Mouse (Mus musculus): Measurements from ENCODE around the gene Plekhh2.
"Not testable (repeated sequence)": the region's sequence is repeated elsewhere in the genome, so short reads cannot be mapped to it uniquely, and the experiment has no call there.

The Plekhh2 gene

GRCm38 (mm10) chr17:84534632-84535031 is 22.9 kb downstream of the Plekhh2 start:
- Histone ChIP-seq H3K36me3 (ENCODE audit: control insufficient read depth, insufficient read depth, low read length, poor library complexity, severe bottlenecking) (no peaks in the 10 kb centered on the region), H3K27me3 (ENCODE audit: control insufficient read depth, insufficient read depth, low read length, poor library complexity, severe bottlenecking) (no peaks in the 10 kb centered on the region; the same call in 1 of the 2 replicates)
- DNase-seq (ENCODE audit: low read depth, low spot score) = no peak

GRCm38 (mm10) chr17:84535226-84535625 is 23.5 kb downstream of the Plekhh2 start:
- DNase-seq (ENCODE audit: low read depth, low spot score) = no peak
- Histone ChIP-seq H3K36me3 (ENCODE audit: control insufficient read depth, insufficient read depth, low read length, poor library complexity, severe bottlenecking) (no peaks in the 10 kb centered on the region), H3K27me3 (ENCODE audit: control insufficient read depth, insufficient read depth, low read length, poor library complexity, severe bottlenecking) (no peaks in the 10 kb centered on the region; the same call in 1 of the 2 replicates)

DNA sequence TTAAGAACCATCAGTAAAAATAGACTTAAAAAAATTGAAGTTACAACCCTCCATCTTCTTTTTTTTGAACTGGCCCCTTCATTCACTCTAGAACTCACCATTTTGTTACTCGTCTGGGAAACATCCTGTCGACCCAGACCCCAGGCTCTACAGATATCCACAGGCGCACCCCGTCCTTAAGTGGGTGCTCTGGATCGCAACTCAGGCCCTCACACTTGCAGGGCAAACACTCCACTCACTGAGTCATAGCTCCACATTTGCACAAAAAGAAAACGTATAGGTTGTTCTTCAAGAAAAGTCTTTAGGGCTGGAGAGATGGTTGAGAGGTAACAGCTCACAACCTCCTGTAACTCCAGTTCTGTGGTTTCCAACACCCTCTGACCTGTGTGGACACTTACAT is 25.6 kb downstream of the Plekhh2 start:
- Histone ChIP-seq H3K27me3 (ENCODE audit: control insufficient read depth, insufficient read depth, low read length, poor library complexity, severe bottlenecking) (no peaks in the 10 kb centered on the region; the same call in 1 of the 2 replicates), H3K36me3 (ENCODE audit: control insufficient read depth, insufficient read depth, low read length, poor library complexity, severe bottlenecking) (no peaks in the 10 kb centered on the region)
- DNase-seq (ENCODE audit: low read depth, low spot score) = no peak

DNA sequence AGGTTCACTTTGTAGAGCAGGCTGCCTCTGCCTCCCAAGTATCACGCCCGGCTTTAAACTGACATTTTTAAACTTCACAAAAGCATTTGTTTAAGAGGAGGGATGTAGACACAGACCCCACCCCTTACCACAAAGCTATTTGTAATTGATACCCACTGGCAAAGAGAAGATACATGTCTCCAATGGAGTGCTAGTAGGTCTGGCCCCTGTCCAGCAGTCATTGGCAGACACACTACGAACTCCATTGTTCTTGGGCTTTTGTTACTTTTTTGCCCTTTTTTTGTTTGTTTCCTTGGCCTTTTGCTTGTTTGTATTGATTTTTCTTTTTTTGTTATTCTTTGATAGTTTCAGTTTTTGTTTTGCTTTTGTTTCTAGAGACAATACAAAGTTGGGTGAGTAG is 26.3 kb downstream of the Plekhh2 start:
- DNase-seq (ENCODE audit: low read depth, low spot score) = no peak

GRCm38 (mm10) chr17:84540603-84541002 is 28.9 kb downstream of the Plekhh2 start:
- Histone ChIP-seq H3K36me3 (ENCODE audit: control insufficient read depth, insufficient read depth, low read length, poor library complexity, severe bottlenecking) (no peaks in the 10 kb centered on the region), H3K27me3 (ENCODE audit: control insufficient read depth, insufficient read depth, low read length, poor library complexity, severe bottlenecking) (no peaks in the 10 kb centered on the region)
- DNase-seq (ENCODE audit: low read depth, low spot score) = no peak

More for the DNA sequence above, 26.3 kb downstream of the Plekhh2 start:
- H3K36me3 ChIP-seq (ENCODE audit: control insufficient read depth, insufficient read depth, low read length, poor library complexity, severe bottlenecking) = no peaks in the 10 kb centered on the region
- no peaks in the 10 kb centered on the region; the same call in 1 of the 2 replicates for H3K27me3 ChIP-seq (ENCODE audit: control insufficient read depth, insufficient read depth, low read length, poor library complexity, severe bottlenecking)

- Histone ChIP-seq H3K27me3 (ENCODE audit: control insufficient read depth, insufficient read depth, low read length, poor library complexity, severe bottlenecking) (no peaks in the 10 kb centered on the region), H3K36me3 (ENCODE audit: control insufficient read depth, insufficient read depth, low read length, poor library complexity, severe bottlenecking) (no peaks in the 10 kb centered on the region)
- DNase-seq (ENCODE audit: low read depth, low spot score) = no peak
These were observed 39.5 kb downstream of the Plekhh2 start for GRCm38 (mm10) chr17:84550902-84551877.

DNA sequence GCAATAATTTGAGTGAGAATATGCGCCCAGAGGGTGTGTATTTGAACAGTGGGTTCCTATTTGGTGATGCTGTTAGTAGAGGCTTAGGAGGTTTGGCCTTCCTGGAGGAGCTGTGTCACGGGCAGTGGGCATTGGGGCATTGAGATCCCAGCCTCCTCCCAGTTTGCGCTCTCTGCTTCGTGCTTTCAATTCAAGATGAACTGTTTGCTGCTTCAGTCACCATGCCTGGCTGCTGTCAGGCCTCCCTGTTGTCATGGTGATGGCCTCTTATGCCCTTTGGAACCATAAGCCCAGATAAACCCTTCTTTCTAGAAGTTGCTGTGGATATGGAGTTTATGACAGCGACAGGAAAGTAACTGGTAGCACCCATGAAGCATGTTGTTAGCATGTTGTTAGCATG is 40.5 kb downstream of the Plekhh2 start:
- DNase-seq (ENCODE audit: low read depth, low spot score) = no peak
- Histone ChIP-seq H3K36me3 (ENCODE audit: control insufficient read depth, insufficient read depth, low read length, poor library complexity, severe bottlenecking) (no peaks in the 10 kb centered on the region), H3K27me3 (ENCODE audit: control insufficient read depth, insufficient read depth, low read length, poor library complexity, severe bottlenecking) (no peaks in the 10 kb centered on the region)

DNA sequence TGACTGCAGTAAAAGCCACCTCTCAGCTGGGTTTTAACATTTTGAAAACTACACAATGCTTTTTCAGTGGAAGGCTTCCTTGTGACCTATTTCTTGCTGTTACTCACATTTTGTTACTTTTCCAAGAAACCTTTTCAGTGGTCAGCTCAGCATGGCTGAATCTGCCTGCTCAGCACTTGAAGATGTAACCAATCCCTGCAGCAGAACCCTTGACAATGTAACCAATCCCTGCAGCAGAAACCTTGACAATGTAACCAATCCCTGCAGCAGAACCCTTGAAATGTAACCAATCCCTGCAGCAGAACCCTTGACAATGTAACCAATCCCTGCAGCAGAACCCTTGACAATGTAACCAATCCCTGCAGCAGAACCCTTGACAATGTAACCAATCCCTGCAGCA is 52.6 kb downstream of the Plekhh2 start:
- DNase-seq (ENCODE audit: low read depth, low spot score); H3K36me3 ChIP-seq (ENCODE audit: control insufficient read depth, insufficient read depth, low read length, poor library complexity, severe bottlenecking); H3K27me3 ChIP-seq (ENCODE audit: control insufficient read depth, insufficient read depth, low read length, poor library complexity, severe bottlenecking): not testable (repeated sequence)

- Histone ChIP-seq H3K36me3 (ENCODE audit: control insufficient read depth, insufficient read depth, low read length, poor library complexity, severe bottlenecking) (no peaks in the 10 kb centered on the region), H3K27me3 (ENCODE audit: control insufficient read depth, insufficient read depth, low read length, poor library complexity, severe bottlenecking) (no peaks in the 10 kb centered on the region)
- DNase-seq (ENCODE audit: low read depth, low spot score) = no peak
These were observed 54.1 kb downstream of the Plekhh2 start for GRCm38 (mm10) chr17:84565762-84566161.

DNA sequence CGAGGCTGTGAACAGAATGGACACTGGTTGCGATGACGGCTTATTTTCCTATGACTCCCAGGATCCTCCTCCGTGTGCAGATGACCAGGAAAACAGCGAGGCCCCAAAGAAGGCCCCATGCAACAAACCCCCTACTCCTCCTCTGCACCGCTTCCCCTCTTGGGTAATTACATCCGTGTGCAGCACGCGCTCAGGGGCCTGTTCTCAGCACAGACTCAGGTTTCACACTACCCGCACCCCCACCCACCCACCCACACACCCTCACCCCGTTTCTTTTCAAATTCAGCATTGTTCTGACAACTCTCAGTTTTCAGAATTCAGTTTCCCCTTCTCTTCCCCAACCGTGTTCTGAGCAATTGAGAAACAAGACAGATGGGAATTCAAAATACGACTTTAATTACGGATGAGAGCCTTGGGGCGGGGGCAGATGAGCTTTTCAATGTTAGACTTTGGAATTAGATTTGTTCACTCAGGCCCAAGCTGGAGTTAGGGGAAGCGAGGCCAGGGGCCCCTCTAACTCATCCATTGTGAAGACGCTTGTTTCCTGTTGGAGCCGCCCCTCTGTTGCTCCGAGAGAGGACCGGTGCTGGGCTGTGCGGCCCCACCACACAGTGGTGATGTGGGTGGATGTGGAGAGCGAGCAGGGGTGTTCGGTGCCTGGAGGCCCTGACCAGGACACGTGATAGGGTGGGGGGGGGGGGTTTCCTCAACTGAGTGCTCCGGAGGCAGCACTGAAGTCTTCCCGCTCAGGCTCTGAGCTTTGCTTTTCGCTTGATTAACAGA is 55.3 kb downstream of the Plekhh2 start:
- Histone ChIP-seq H3K27me3 (ENCODE audit: control insufficient read depth, insufficient read depth, low read length, poor library complexity, severe bottlenecking) (no peaks in the 10 kb centered on the region), H3K36me3 (ENCODE audit: control insufficient read depth, insufficient read depth, low read length, poor library complexity, severe bottlenecking) (no peaks in the 10 kb centered on the region)
- DNase-seq (ENCODE audit: low read depth, low spot score) = no peak

GRCm38 (mm10) chr17:84568807-84569206 is 57.1 kb downstream of the Plekhh2 start:
- no peaks in the 10 kb centered on the region for H3K36me3 ChIP-seq (ENCODE audit: control insufficient read depth, insufficient read depth, low read length, poor library complexity, severe bottlenecking)
- H3K27me3 ChIP-seq (ENCODE audit: control insufficient read depth, insufficient read depth, low read length, poor library complexity, severe bottlenecking) = no peaks in the 10 kb centered on the region

GRCm38 (mm10) chr17:84569770-84570169 is 58.1 kb downstream of the Plekhh2 start:
- no peaks in the 10 kb centered on the region for H3K36me3 ChIP-seq (ENCODE audit: control insufficient read depth, insufficient read depth, low read length, poor library complexity, severe bottlenecking)
- DNase-seq (ENCODE audit: low read depth, low spot score) = no peak
- H3K27me3 ChIP-seq (ENCODE audit: control insufficient read depth, insufficient read depth, low read length, poor library complexity, severe bottlenecking) = no peaks in the 10 kb centered on the region

More at GRCm38 (mm10) chr17:84568807-84569206, 57.1 kb downstream of the Plekhh2 start:
- DNase-seq (ENCODE audit: low read depth, low spot score) = no peak

- no peaks in the 10 kb centered on the region for H3K36me3 ChIP-seq (ENCODE audit: control insufficient read depth, insufficient read depth, low read length, poor library complexity, severe bottlenecking)
- H3K27me3 ChIP-seq (ENCODE audit: control insufficient read depth, insufficient read depth, low read length, poor library complexity, severe bottlenecking) = no peaks in the 10 kb centered on the region
- no peak for DNase-seq (ENCODE audit: low read depth, low spot score)
These were observed 59.9 kb downstream of the Plekhh2 start for GRCm38 (mm10) chr17:84571629-84572028.

DNA sequence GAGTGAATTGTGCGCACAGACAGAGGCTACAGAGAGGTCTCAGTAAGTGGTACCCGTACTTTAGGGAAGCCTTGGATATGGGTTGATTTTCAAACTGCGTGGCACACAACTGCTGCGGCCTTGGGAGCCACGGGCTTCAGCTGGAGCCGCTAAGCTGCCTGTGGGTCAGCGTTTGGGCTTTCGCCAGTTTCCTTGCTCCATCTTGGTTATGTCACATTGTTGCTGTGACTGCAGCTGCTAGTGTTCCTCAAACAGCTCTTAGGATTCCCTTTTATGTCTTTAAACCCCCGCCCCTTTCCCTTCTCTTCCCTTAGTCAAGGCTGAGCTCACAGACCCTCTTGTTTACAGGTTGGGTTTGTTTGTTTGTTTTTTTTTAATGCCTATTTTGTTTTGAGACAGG is 61.6 kb downstream of the Plekhh2 start:
- no peaks in the 10 kb centered on the region for H3K36me3 ChIP-seq (ENCODE audit: control insufficient read depth, insufficient read depth, low read length, poor library complexity, severe bottlenecking)
- DNase-seq (ENCODE audit: low read depth, low spot score) = no peak
- H3K27me3 ChIP-seq (ENCODE audit: control insufficient read depth, insufficient read depth, low read length, poor library complexity, severe bottlenecking) = no peaks in the 10 kb centered on the region

DNA sequence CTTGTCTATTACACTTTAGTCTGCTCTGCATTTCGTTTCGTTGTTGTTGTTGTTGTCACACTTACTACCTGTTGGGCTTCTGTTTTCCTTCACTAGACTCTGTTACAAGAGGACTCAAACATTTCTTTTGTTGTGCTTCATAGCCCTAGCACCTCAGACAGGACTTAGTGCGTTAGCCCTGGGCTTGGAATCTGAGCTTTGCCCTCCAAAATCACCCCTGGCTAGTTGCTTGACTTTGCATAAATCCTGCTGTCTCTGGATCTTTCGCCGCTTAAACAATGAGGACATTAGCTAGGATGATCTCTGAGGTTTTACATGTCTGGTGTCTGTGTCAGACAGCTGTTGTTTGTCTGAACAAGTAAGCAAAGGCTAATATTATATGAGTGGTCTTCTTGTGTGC is 62.2 kb downstream of the Plekhh2 start:
- H3K36me3 ChIP-seq (ENCODE audit: control insufficient read depth, insufficient read depth, low read length, poor library complexity, severe bottlenecking) = no peaks in the 10 kb centered on the region
- no peaks in the 10 kb centered on the region for H3K27me3 ChIP-seq (ENCODE audit: control insufficient read depth, insufficient read depth, low read length, poor library complexity, severe bottlenecking)
- no peak for DNase-seq (ENCODE audit: low read depth, low spot score)

Data from splenic B cell, adult 2 months (primary cell).